Mouse (Mus musculus): Measurements from ENCODE around the gene Unc50. TPM values are rescaled to one million over a fixed set of nuclear protein-coding genes. Genes with fewer than 3 reads are reported as not detected.
A peak's percentile ranks its signal among the peaks of the same experiment; 100 is the strongest.

Unc50 gene
- polyA plus RNA-seq, 1 experiment from 2014 or later, result 142 TPM

DNA sequence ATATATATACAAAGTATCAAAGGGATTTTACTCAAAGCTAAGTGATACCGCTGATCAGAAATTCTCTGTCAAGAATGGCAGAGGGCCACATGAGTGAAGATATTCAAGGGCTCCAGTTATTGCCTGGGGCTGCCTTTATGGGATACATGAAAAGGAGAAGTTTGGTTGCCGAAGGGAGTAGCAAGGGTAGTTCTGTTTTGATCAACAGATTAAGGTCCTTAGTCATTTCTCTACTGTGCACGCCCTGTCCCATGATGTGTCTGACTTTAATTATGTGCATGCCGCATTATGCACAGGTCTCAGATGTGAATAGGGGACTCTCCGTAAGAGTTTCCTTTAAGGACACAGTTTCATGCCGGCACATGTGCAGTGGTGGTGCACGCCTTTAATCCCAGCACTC lies 27.6 kb downstream of the Unc50 start:
- no peaks in the 10 kb centered on the region for H3K27me3 ChIP-seq
- no peak overlapping the region for H3K4me2 ChIP-seq
- WGBS, result 88% methylated on average over 7 of the region's 7 CpGs
- ATAC-seq (ENCODE audit: borderline replicate concordance, extremely low read depth, low FRiP score, low TSS enrichment), result no peak
- no peaks in the 10 kb centered on the region for H3K4me1 ChIP-seq
- no peak overlapping the region for H3K9ac ChIP-seq
- H3K4me3 ChIP-seq, result no peak overlapping the region
- H3K36me3 ChIP-seq, result no peaks in the 10 kb centered on the region
- H3K9me3 ChIP-seq, result no peaks in the 10 kb centered on the region
- H3K27ac ChIP-seq, result no peak overlapping the region

DNA sequence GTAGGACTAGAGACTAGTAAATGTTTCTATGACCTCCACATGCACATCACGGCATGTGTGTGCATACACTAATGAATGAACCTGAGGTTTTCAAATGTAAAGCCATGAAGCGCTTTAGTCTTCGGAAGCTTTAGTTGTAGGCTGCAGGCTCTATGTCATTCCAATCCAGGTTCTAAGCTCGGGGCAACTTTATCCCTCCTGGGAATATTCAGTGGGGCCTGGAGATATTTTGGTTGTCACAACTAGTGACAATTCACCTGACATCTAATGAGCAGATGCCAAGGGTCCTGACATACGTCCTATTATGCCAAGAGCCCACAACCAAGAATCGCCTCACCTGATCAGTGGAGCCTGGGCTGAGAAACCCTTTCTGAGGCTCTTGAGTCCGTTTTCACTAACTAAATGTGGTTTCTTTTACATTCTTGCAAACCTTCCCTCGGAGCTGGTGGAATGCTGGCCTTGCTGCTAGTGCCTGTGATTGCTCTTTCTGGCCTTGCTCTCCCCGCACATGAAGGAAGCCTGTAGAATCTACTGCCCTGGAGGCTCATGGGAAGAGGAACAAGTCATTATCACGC lies 35.0 kb downstream of the Unc50 start:
- no peak overlapping the region for H3K4me3 ChIP-seq
- H3K4me1 ChIP-seq, result no peaks in the 10 kb centered on the region
- H3K27ac ChIP-seq, result no peak overlapping the region
- H3K27me3 ChIP-seq, result no peaks in the 10 kb centered on the region
- H3K9me3 ChIP-seq, result no peaks in the 10 kb centered on the region
- 74% methylated on average over 10 of the region's 10 CpGs for WGBS
- H3K9ac ChIP-seq, result no peak overlapping the region
- no peak overlapping the region for H3K4me2 ChIP-seq
- no peaks in the 10 kb centered on the region for H3K36me3 ChIP-seq
- no peak for ATAC-seq (ENCODE audit: borderline replicate concordance, extremely low read depth, low FRiP score, low TSS enrichment)

DNA sequence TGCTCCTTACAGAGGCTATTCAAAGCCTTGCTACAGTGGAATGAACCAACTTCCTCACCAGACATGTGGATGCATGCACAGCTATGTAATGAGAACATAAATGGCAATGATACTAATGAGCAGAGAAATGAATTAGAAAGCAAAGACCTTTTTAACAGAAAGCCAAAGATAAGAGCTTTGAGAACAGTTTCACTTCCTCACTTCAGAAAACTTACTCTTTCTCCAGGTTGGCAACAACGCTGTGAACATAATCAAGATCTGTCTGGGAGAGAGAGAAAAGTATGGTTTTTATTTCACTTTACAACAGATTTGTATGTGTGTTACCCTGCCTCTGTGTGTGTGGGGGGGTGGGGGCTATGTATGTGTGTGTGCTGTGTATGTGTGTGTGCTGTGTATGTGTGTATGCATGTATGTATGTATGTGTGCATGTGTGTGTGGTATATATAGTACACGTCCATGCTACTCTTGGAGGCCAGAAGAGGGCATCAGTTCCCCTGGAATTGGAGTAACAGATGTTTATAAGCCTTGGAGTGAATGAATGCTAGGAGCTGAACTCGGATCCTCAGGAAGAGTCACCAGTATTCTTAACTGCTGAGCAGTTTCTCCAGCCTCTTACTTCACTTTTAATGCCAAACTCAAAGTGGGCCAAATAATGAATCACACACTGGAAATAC lies 36.5 kb downstream of the Unc50 start:
- Histone ChIP-seq H3K4me2 (no peak overlapping the region), H3K9me3 (no peaks in the 10 kb centered on the region), H3K9ac (no peak overlapping the region), H3K4me1 (no peaks in the 10 kb centered on the region), H3K36me3 (no peaks in the 10 kb centered on the region), H3K27ac (no peak overlapping the region), H3K4me3 (no peak overlapping the region), H3K27me3 (no peaks in the 10 kb centered on the region)
- no peak for ATAC-seq (ENCODE audit: borderline replicate concordance, extremely low read depth, low FRiP score, low TSS enrichment)
- WGBS, result 85% methylated on average over 3 of the region's 3 CpGs

DNA sequence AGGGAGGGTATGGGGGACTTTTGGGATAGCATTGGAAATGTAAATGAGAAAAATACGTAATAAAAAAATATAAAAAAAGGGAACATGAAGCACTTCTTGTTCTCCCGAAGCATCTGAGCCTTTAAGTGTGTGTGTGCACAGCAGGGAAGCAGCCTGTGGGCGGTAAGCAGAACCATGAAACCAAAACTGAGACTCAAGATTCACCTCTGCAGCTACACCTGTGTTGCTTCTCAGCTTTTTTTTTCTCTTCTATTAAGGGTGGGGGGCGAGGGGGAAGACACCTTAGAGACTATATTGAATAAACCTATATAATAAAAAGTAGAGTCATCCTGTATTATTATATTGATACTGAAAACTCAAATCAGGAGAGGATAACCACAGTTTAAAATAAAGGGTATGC lies 37.9 kb downstream of the Unc50 start:
- Histone ChIP-seq H3K9ac (no peak overlapping the region), H3K27ac (no peak overlapping the region), H3K4me1 (no peaks in the 10 kb centered on the region), H3K4me2 (no peak overlapping the region), H3K27me3 (no peaks in the 10 kb centered on the region), H3K36me3 (no peaks in the 10 kb centered on the region), H3K4me3 (no peak overlapping the region), H3K9me3 (no peaks in the 10 kb centered on the region)
- ATAC-seq (ENCODE audit: borderline replicate concordance, extremely low read depth, low FRiP score, low TSS enrichment), result no peak
- 80% methylated on average over 4 of the region's 4 CpGs for WGBS

DNA sequence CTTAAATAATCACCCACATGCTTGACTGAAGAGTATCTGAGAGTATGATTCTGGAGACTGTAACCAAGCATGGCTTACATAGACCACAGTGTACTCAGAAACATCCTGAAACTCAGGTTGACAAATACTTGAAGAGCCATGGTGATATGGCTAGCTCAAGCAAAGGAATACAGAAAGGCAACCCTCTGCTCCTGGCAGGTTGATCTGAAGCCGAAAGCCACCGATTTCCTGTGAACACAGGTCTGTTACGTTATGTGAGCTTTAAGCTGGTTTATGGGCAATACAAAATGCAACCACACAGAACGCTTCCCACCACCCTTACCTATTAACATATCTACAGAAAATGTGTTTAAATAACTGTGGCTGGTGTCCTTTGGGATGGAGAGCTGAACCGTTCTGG lies 39.1 kb downstream of the Unc50 start:
- Histone ChIP-seq H3K27me3 (no peaks in the 10 kb centered on the region), H3K9me3 (no peaks in the 10 kb centered on the region), H3K36me3 (no peaks in the 10 kb centered on the region), H3K4me3 (no peak overlapping the region), H3K9ac (no peak overlapping the region), H3K4me2 (no peak overlapping the region), H3K27ac (no peak overlapping the region), H3K4me1 (no peaks in the 10 kb centered on the region)
- WGBS, result 86% methylated on average over 5 of the region's 5 CpGs
- ATAC-seq (ENCODE audit: borderline replicate concordance, extremely low read depth, low FRiP score, low TSS enrichment), result no peak

DNA sequence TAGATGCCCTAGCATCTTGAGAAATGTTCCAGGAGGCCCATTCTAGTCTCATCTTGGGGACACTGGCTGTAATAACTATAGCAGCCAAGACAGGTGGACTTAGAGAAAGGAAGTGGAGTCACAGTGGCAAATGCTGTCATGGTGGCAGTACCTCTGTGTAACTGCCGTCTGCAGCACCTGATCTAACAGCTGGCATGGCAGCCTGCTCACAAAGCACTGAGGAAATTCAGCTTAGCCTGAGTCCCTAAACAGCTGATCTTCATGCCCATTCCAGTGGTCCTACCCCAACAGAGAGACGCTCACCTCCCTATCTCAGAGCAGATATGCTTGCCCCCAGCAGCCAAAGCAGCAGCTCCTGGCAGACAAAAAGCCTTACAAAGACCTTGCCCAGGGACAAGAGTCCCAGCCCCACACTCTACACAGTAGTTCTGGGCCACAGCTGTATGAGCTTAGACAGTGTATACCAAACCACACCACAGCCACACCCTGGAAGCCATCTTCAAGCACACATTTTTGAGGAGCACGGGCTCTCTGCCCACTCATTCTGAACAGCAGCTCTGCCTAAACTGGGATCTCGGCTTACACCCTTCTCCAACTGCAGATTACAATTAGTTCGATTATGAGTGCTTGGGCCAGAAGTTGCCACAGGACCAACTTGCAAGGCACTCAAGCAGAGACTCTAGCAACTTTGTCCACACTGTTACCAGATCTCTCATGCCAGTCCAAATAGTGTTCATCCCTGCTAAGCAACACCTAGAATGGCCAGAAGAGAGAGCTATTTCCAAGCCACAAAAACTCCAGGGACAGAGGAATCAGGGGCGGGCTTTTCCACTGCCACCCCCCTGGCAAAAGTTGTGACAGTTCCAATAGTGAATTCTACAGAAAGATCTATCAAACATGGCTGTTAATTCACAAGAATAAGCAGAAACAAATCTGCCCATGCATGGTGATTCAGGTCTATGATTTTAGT lies 41.5 kb downstream of the Unc50 start:
- ATAC-seq (ENCODE audit: borderline replicate concordance, extremely low read depth, low FRiP score, low TSS enrichment), result no peak
- no peaks in the 10 kb centered on the region for H3K27me3 ChIP-seq
- no peak overlapping the region for H3K4me3 ChIP-seq
- H3K27ac ChIP-seq, result no peak overlapping the region
- H3K4me2 ChIP-seq, result no peak overlapping the region
- no peaks in the 10 kb centered on the region for H3K9me3 ChIP-seq
- no peak overlapping the region for H3K9ac ChIP-seq
- H3K36me3 ChIP-seq, result no peaks in the 10 kb centered on the region
- 74% methylated on average over 6 of the region's 6 CpGs for WGBS
- no peaks in the 10 kb centered on the region for H3K4me1 ChIP-seq

DNA sequence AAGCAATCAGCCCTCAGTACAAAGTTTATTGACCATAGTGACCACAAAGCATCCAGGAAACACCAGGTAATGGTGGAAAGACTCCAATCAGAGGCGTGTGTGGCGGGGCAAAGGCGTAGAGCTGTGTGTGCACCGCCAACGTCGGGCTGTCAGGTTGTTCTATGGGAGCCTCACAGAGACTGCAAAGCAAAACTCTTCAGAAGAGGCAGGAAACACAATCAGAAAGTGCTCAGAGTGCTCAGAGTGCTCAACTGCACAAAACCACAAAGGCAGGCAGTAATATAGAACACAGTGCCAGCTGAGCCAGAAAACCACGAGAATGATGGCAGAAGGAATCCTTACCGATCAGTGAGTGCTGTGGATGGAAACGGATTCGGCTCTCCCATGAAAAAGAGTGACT lies 43.3 kb downstream of the Unc50 start:
- H3K4me1 ChIP-seq, result peaks cover 12% of the 10 kb centered on the region
- H3K36me3 ChIP-seq, result no peaks in the 10 kb centered on the region
- no peak overlapping the region for H3K4me2 ChIP-seq
- no peak overlapping the region for H3K27ac ChIP-seq
- 77% methylated on average over 10 of the region's 10 CpGs for WGBS
- no peak overlapping the region for H3K4me3 ChIP-seq
- no peaks in the 10 kb centered on the region for H3K27me3 ChIP-seq
- no peaks in the 10 kb centered on the region for H3K9me3 ChIP-seq
- no peak overlapping the region for H3K9ac ChIP-seq
- no peak for ATAC-seq (ENCODE audit: borderline replicate concordance, extremely low read depth, low FRiP score, low TSS enrichment)

DNA sequence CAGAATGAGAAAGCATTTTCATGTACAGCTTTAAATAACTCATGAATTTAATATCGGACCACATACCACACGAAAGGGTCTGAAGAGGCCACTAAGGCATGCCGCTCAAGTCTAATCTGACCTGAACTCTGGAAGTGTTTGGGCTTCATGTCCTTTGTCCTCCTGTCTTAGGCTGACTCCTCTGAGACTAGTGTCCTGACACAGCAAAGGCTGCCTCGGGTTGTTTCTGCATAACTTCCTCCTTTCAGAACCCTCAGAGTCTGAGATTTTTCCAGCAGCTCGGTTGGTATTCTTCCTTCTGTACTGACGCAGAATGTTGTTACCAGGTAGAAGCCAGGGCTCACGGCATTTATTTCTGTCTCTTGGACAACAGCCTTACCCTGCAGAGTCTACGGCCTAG lies 44.1 kb downstream of the Unc50 start:
- no peak overlapping the region for H3K4me2 ChIP-seq
- 67% methylated on average over 8 of the region's 8 CpGs for WGBS
- H3K9ac ChIP-seq, result no peak overlapping the region
- H3K27ac ChIP-seq, result no peak overlapping the region
- peaks cover 20% of the 10 kb centered on the region for H3K4me1 ChIP-seq
- H3K36me3 ChIP-seq, result no peaks in the 10 kb centered on the region
- H3K9me3 ChIP-seq, result no peaks in the 10 kb centered on the region
- no peaks in the 10 kb centered on the region for H3K27me3 ChIP-seq
- no peak for ATAC-seq (ENCODE audit: borderline replicate concordance, extremely low read depth, low FRiP score, low TSS enrichment)
- no peak overlapping the region for H3K4me3 ChIP-seq

DNA sequence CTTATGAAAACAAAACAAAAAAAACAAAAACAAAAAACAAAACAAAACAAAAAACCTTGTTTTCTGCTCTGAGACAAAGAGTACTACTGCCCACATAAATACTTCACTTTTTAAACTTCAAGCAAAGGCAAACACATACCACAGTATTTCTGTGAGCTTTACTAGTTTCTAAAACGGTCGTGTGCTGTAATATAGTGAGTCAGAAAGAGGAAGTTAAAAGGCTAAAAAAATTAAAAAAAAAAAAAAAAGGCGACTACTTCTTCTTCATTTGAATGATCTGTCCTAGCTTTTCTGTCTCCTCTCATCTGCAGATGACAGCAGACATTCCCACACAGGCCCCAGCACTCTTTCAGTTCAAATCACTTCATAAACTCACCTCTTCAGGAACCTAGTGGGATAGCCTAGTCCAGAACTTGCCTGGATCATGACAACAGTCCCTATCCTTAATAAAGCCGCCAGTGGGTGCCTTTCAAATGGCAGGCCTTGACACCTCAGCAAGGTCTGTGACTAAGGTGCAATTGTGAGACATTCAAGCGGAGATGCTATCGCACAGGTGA lies 44.8 kb downstream of the Unc50 start:
- no peaks in the 10 kb centered on the region for H3K27me3 ChIP-seq
- H3K27ac ChIP-seq, result no peak overlapping the region
- no peak overlapping the region for H3K4me2 ChIP-seq
- H3K4me3 ChIP-seq, result no peak overlapping the region
- 79% methylated on average over 6 of the region's 6 CpGs for WGBS
- H3K36me3 ChIP-seq, result no peaks in the 10 kb centered on the region
- peaks cover 21% of the 10 kb centered on the region for H3K4me1 ChIP-seq
- H3K9ac ChIP-seq, result no peak overlapping the region
- no peaks in the 10 kb centered on the region for H3K9me3 ChIP-seq
- ATAC-seq (ENCODE audit: borderline replicate concordance, extremely low read depth, low FRiP score, low TSS enrichment), result no peak

DNA sequence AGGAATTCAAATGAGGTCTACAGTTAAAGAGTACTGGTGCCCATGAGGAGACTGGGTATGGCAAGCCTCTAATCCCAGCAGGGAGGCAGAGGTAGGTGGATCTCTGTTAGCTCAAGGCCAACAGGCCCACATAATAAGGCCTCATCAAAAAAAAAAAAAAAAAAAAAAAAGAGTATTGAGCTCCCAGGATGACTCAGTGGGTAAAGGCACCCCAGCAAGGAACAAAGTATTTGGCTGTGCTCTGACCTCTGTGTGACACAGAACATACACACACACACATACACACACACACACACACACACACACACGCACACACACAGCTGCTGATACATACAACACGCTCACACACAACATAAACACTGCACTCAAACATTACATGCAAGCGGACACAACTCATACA lies 45.4 kb downstream of the Unc50 start:
- 87% methylated on average over 3 of the region's 3 CpGs for WGBS
- no peak overlapping the region for H3K27ac ChIP-seq
- peaks cover 21% of the 10 kb centered on the region for H3K4me1 ChIP-seq
- no peaks in the 10 kb centered on the region for H3K9me3 ChIP-seq
- H3K9ac ChIP-seq, result no peak overlapping the region
- H3K36me3 ChIP-seq, result no peaks in the 10 kb centered on the region
- no peak overlapping the region for H3K4me3 ChIP-seq
- H3K27me3 ChIP-seq, result no peaks in the 10 kb centered on the region
- no peak for ATAC-seq (ENCODE audit: borderline replicate concordance, extremely low read depth, low FRiP score, low TSS enrichment)
- H3K4me2 ChIP-seq, result no peak overlapping the region

DNA sequence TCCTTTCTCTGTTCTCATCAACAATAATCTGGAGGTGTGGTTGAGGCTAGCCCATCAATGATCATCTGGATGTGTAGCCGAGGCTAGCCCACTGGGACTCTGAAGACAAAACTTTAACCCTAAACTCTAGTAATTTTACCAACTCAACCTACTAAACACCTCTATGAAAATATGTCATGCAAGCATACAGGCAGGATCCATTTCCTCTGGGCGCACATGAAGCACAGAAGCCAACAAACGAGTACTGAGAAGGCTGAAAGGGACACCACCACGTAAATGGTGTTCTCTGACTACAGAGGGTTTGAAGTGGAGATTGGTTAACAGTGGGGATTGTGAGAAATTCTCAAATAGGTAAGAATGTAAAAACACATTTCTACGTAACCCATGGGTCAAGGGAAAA lies 47.3 kb downstream of the Unc50 start:
- H3K4me1 ChIP-seq, result peaks cover 21% of the 10 kb centered on the region
- no peaks in the 10 kb centered on the region for H3K27me3 ChIP-seq
- 95% methylated on average over 5 of the region's 5 CpGs for WGBS
- H3K9ac ChIP-seq, result no peak overlapping the region
- no peak overlapping the region for H3K4me3 ChIP-seq
- H3K9me3 ChIP-seq, result no peaks in the 10 kb centered on the region
- ATAC-seq (ENCODE audit: borderline replicate concordance, extremely low read depth, low FRiP score, low TSS enrichment), result no peak
- no peaks in the 10 kb centered on the region for H3K36me3 ChIP-seq
- peak overlapping the region; percentile 47; the same call in 1 of the 2 replicates for H3K4me2 ChIP-seq
- H3K27ac ChIP-seq, result 0 out of 2 replicates have a peak overlapping the region, but pooled peaks have one; percentile 53

DNA sequence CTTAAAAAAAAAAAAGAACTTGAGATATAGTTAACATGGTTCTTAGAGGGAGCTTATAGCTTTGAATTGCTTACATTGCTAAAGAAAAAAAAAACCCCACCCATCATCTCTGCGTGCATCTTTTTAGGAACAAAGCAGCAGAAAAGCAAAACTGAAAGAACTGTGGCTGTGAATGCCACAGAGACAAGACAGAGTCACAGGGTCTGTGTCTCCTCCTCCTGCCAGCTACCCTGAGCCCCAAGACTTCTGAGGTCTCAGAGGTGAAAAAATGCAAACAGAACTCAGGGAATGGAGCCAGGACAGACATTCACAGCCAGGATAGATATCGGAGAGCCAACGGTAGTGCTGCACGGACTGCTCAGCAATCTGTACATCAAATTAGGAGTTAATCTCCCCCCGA lies 48.0 kb downstream of the Unc50 start:
- peak overlapping the region; percentile 53 for H3K27ac ChIP-seq
- no peak overlapping the region for H3K9ac ChIP-seq
- H3K27me3 ChIP-seq, result no peaks in the 10 kb centered on the region
- H3K9me3 ChIP-seq, result no peaks in the 10 kb centered on the region
- WGBS, result 20% methylated on average over 5 of the region's 5 CpGs
- H3K36me3 ChIP-seq, result no peaks in the 10 kb centered on the region
- peak overlapping the region; percentile 47 for H3K4me2 ChIP-seq
- H3K4me3 ChIP-seq, result peak overlapping the region; percentile 19
- H3K4me1 ChIP-seq, result peaks cover 21% of the 10 kb centered on the region
- ATAC-seq (ENCODE audit: borderline replicate concordance, extremely low read depth, low FRiP score, low TSS enrichment), result no peak

All from lung, embryonic 15.5 days (tissue).